Mouse (Mus musculus): ENCODE results near the gene Fam126a. TPM values are rescaled to one million over a fixed set of nuclear protein-coding genes. Genes with fewer than 3 reads are reported as not detected.
A peak's percentile ranks its signal among the peaks of the same experiment; 100 is the strongest.

The Fam126a gene
- total RNA-seq (2021), result 10 to 100 TPM; 26.7 to 30.2 TPM
- long read RNA-seq, experiment 1, full-length matches to known transcripts, result 16 of 22 reads
- long read RNA-seq, experiment 1, partial matches to known transcripts, result 0 of 22 reads
- long read RNA-seq, experiment 1, other reads (novel, unspliced or antisense), result 6 of 22 reads
- long read RNA-seq, experiment 2, full-length matches to known transcripts, result 23 of 34 reads
- long read RNA-seq, experiment 2, partial matches to known transcripts, result 9 of 34 reads
- long read RNA-seq, experiment 2, other reads (novel, unspliced or antisense), result 2 of 34 reads

- peak; percentile 92 to 97 for DNase-seq (ENCODE audit: low spot score in 2 of 2)
Measured at GRCm38 (mm10) chr5:24030579-24030969, at the start of gene Fam126a. Fam126a (minus strand) TSS chr5:24030690.

GRCm38 (mm10) chr5:24078420-24079179 lies 48.1 kb upstream of the Fam126a start:
- DNase-seq (ENCODE audit: low spot score in 2 of 2), result no peak

- DNase-seq (ENCODE audit: low spot score in 2 of 2), result no peak
Measured at GRCm38 (mm10) chr5:24077739-24078306, 47.3 kb upstream of the Fam126a start.

- peak; percentile 66 to 72 for DNase-seq (ENCODE audit: low spot score in 2 of 2)
Measured at GRCm38 (mm10) chr5:24076986-24077718, 46.7 kb upstream of the Fam126a start.

- DNase-seq (ENCODE audit: low spot score in 2 of 2), result no peak
Measured at GRCm38 (mm10) chr5:24072031-24072430, 41.5 kb upstream of the Fam126a start.

- no peak for DNase-seq (ENCODE audit: low spot score in 2 of 2)
Measured at GRCm38 (mm10) chr5:24068955-24069354, 38.5 kb upstream of the Fam126a start.

- no peak for DNase-seq (ENCODE audit: low spot score in 2 of 2)
Measured at GRCm38 (mm10) chr5:24063545-24063944, 33.1 kb upstream of the Fam126a start.

- DNase-seq (ENCODE audit: low spot score in 2 of 2), result no peak
Measured at GRCm38 (mm10) chr5:24063034-24063433, 32.5 kb upstream of the Fam126a start.

- no peak for DNase-seq (ENCODE audit: low spot score in 2 of 2)
Measured at GRCm38 (mm10) chr5:24060949-24061348, 30.5 kb upstream of the Fam126a start.

- no peak for DNase-seq (ENCODE audit: low spot score in 2 of 2)
Measured at GRCm38 (mm10) chr5:24057592-24057991, 27.1 kb upstream of the Fam126a start.

- DNase-seq (ENCODE audit: low spot score in 2 of 2), result no peak
Measured at GRCm38 (mm10) chr5:24056865-24057264, 26.4 kb upstream of the Fam126a start.

- DNase-seq (ENCODE audit: low spot score in 2 of 2), result no peak
Measured at GRCm38 (mm10) chr5:24054382-24054781, 23.9 kb upstream of the Fam126a start.

GRCm38 (mm10) chr5:24053245-24054190 lies 23.0 kb upstream of the Fam126a start:
- DNase-seq (ENCODE audit: low spot score in 2 of 2), result no peak

- DNase-seq (ENCODE audit: low spot score in 2 of 2), result no peak
Measured at GRCm38 (mm10) chr5:24051755-24052675, 21.5 kb upstream of the Fam126a start.

GRCm38 (mm10) chr5:24047821-24048220 lies 17.3 kb upstream of the Fam126a start:
- no peak for DNase-seq (ENCODE audit: low spot score in 2 of 2)

- no peak for DNase-seq (ENCODE audit: low spot score in 2 of 2)
Measured at GRCm38 (mm10) chr5:24047001-24047400, 16.5 kb upstream of the Fam126a start.

- peak; percentile 28 to 71 for DNase-seq (ENCODE audit: low spot score in 2 of 2)
Measured at GRCm38 (mm10) chr5:24045998-24046631, 15.6 kb upstream of the Fam126a start.

- DNase-seq (ENCODE audit: low spot score in 2 of 2), result no peak
Measured at GRCm38 (mm10) chr5:24044387-24044786, 13.9 kb upstream of the Fam126a start.

GRCm38 (mm10) chr5:24043367-24043766 lies 12.9 kb upstream of the Fam126a start:
- DNase-seq (ENCODE audit: low spot score in 2 of 2), result no peak

All from layer of hippocampus, postnatal 14 days (tissue).